Mouse (Mus musculus) mouse trophoblast stem cell (cell line): Measurements from ENCODE around the gene Boll.

Source experiments
- in situ Hi-C, 2 experiments: fragments of 300-500 bp; cut with MseI, MboI; formaldehyde crosslinking; loops; 2 replicates in 1 of 2; 3 replicates in 1 of 2; pipeline ENCODE4 v1.15.1; 2025

Gene Boll

GRCm38 (mm10) chr1:55208500-55209140 lies 154.6 kb downstream of the Boll start:
- in situ Hi-C loops: no loop called here

GRCm38 (mm10) chr1:55207561-55207960 lies 155.7 kb downstream of the Boll start:
- in situ Hi-C loops: no loop called here

DNA sequence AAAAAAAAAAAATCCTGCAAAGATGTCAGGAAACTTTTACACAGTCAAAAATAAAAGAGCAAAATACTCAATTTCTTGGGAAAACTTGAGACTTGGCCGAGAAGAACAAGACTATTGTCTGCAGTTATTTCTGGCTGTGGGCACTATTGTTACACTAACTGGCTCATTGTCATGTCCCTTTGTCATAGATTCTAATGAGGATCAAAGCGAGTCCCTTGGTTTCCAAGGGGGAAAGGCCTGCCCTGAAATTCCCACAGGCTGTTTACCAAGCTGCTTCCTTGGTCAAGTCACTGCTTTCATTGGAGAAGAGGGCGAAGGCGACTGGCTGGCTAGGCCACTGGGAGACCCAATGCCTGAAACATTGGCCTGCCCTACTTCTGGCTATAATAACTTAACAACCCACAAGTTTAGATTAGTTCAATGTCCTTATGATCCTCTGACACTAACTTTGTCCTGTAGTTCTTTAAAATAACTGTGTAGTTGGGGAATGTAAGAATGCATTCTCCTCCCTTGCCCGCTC lies 157.4 kb downstream of the Boll start:
- in situ Hi-C loops: no loop called here

DNA sequence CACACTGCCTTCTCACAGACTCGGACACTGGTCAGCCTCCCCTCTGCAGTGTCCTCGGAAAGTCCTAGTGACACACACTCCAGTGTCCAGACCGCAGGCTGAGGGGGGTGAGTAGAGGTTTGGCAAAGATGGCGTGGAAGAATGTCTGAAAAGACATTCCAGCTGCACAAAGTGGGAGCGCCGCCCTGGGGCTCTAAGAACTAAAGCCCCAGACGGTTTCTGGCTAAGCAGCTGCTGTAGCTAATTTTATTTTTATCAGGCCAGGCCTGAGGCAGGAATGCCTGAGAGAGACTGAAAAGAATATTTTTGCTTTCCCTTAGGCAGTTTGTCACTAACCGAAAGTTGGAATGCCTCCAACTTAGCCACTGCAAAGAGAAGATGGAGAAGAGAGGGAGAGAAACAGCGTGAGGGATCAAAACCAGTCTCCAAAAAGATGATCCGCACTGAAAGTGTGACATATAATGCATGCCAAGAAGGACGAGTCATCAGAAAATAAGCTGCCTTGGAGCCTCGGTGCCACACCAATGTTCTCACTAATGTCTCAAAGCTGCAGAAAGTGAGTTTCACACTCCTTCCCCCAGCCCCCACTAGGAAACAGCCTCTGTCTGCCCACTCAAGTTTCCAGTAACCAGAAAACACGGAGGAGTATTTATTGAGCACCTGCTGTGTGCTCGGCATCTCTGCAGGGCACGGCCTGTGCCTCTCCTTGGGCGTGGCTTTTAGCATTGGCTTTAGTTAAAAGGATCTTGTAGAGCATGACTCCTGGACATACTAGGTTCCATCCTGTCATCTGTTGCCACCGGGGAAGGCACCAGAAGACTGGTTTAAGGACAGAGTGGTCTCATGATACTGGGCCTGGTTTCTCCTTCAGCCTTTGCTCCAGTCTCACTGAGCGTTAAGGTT lies 161.2 kb downstream of the Boll start:
- in situ Hi-C loops: no loop called here

GRCm38 (mm10) chr1:55198719-55199118 lies 164.6 kb downstream of the Boll start:
- in situ Hi-C loops: no loop called here
